Mouse (Mus musculus): ENCODE results near the gene Gm28360. TPM values are rescaled to one million over a fixed set of nuclear protein-coding genes. Genes with fewer than 3 reads are reported as not detected.
"Not testable (repeated sequence)": the region's sequence is repeated elsewhere in the genome, so short reads cannot be mapped to it uniquely, and the experiment has no call there.

Gm28360 gene
- total RNA-seq (2014; rRNA removed) (not detected in 2 replicates), polyA plus RNA-seq (2012; rRNA removed) (not detected in 2 replicates)

- H3K79me2 ChIP-seq (ENCODE audit: control insufficient read depth, insufficient read depth, low read length); H3K9ac ChIP-seq (ENCODE audit: low read depth, low read length); H3K27ac ChIP-seq (replicated peaks; ENCODE audit: insufficient read depth, low read depth, low read length); H3K27me3 ChIP-seq (ENCODE audit: control insufficient read depth, insufficient read depth, low read length); H3K4me1 ChIP-seq (ENCODE audit: control insufficient read depth, insufficient read depth, low read length); DNase-seq (ENCODE audit: extremely low read depth, low read depth, low spot score); H3K36me3 ChIP-seq (ENCODE audit: control insufficient read depth, insufficient read depth, low read length); H3K4me3 ChIP-seq (ENCODE audit: insufficient read depth, low read depth, low read length): not testable (repeated sequence)
- 55% methylated on average over 5 of the region's 5 CpGs for WGBS
Measured at GRCm38 (mm10) chr1:117829781-117830180, at the start of gene Gm28360. Gene Gm28360 (plus strand): TSS chr1:117830081.

GRCm38 (mm10) chr1:117780833-117781232, 49.0 kb upstream of the Gm28360 start, which contains the start of gene B020011L13Rik:
Gene B020011L13Rik (plus strand): TSS chr1:117781133.
- not testable (repeated sequence) for H3K27ac ChIP-seq (replicated peaks; ENCODE audit: insufficient read depth, low read depth, low read length); H3K9ac ChIP-seq (ENCODE audit: low read depth, low read length); H3K4me3 ChIP-seq (ENCODE audit: insufficient read depth, low read depth, low read length); H3K27me3 ChIP-seq (ENCODE audit: control insufficient read depth, insufficient read depth, low read length); H3K36me3 ChIP-seq (ENCODE audit: control insufficient read depth, insufficient read depth, low read length); DNase-seq (ENCODE audit: extremely low read depth, low read depth, low spot score); H3K79me2 ChIP-seq (ENCODE audit: control insufficient read depth, insufficient read depth, low read length); H3K4me1 ChIP-seq (ENCODE audit: control insufficient read depth, insufficient read depth, low read length)
- WGBS, result 53% methylated on average over 3 of the region's 3 CpGs

DNA sequence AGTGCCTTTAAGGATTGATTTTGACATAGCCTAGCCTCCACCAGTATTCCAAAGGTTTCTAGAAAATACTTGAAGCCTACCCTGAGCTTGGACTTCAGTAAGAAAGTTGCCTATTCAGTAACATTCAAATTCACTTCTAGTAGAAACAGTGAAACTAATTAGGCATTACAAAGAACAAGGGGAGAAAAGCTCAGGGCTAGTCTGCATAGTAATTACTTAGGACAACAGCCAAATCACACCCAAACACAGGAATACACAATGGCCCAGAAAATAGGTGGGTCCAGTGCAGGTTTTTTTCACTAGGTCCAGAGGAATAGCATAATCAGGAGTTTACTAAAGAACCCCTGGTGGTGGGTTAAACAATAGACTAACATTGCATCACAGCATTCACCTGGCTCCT, 13.6 kb upstream of the Gm28360 start:
- not testable (repeated sequence) for H3K4me1 ChIP-seq (ENCODE audit: control insufficient read depth, insufficient read depth, low read length); H3K27ac ChIP-seq (replicated peaks; ENCODE audit: insufficient read depth, low read depth, low read length); H3K79me2 ChIP-seq (ENCODE audit: control insufficient read depth, insufficient read depth, low read length); H3K27me3 ChIP-seq (ENCODE audit: control insufficient read depth, insufficient read depth, low read length); DNase-seq (ENCODE audit: extremely low read depth, low read depth, low spot score); H3K36me3 ChIP-seq (ENCODE audit: control insufficient read depth, insufficient read depth, low read length); H3K4me3 ChIP-seq (ENCODE audit: insufficient read depth, low read depth, low read length); H3K9ac ChIP-seq (ENCODE audit: low read depth, low read length)

GRCm38 (mm10) chr1:117851718-117852117, 21.8 kb downstream of the Gm28360 start:
- not testable (repeated sequence) for H3K36me3 ChIP-seq (ENCODE audit: control insufficient read depth, insufficient read depth, low read length); H3K4me3 ChIP-seq (ENCODE audit: insufficient read depth, low read depth, low read length); H3K27ac ChIP-seq (replicated peaks; ENCODE audit: insufficient read depth, low read depth, low read length); H3K27me3 ChIP-seq (ENCODE audit: control insufficient read depth, insufficient read depth, low read length); H3K4me1 ChIP-seq (ENCODE audit: control insufficient read depth, insufficient read depth, low read length); DNase-seq (ENCODE audit: extremely low read depth, low read depth, low spot score); H3K79me2 ChIP-seq (ENCODE audit: control insufficient read depth, insufficient read depth, low read length); H3K9ac ChIP-seq (ENCODE audit: low read depth, low read length)
- WGBS, result 78% methylated on average over 3 of the region's 3 CpGs

Other genes with a start within 250 kb of the Gm28360 start
- not detected in 2 replicates for gene Gm28363, start 132.9 kb upstream of the Gm28360 start, total RNA-seq (2014; rRNA removed)
- not detected in 2 replicates for gene Gm28363, start 132.9 kb upstream of the Gm28360 start, polyA plus RNA-seq (2012; rRNA removed)
- gene B020011L13Rik, start 48.9 kb upstream of the Gm28360 start, total RNA-seq (2014; rRNA removed), result not detected in 2 replicates
- not detected in 2 replicates for gene B020011L13Rik, start 48.9 kb upstream of the Gm28360 start, polyA plus RNA-seq (2012; rRNA removed)
- gene Gm28168, start 97.9 kb downstream of the Gm28360 start, total RNA-seq (2014; rRNA removed), result not detected in 2 replicates
- gene Gm28168, start 97.9 kb downstream of the Gm28360 start, polyA plus RNA-seq (2012; rRNA removed), result not detected in 2 replicates
- gene Gm7145, start 135.9 kb downstream of the Gm28360 start, total RNA-seq (2014; rRNA removed), result not detected in 2 replicates
- gene Gm7145, start 135.9 kb downstream of the Gm28360 start, polyA plus RNA-seq (2012; rRNA removed), result not detected in 2 replicates